Mouse (Mus musculus): ENCODE data around the gene Ppan.

Ppan gene

GRCm38 (mm10) chr9:20878710-20879065 is 9.3 kb upstream of the Ppan start:
- DNase-seq (ENCODE audit: low read depth, low spot score), result no peak

DNA sequence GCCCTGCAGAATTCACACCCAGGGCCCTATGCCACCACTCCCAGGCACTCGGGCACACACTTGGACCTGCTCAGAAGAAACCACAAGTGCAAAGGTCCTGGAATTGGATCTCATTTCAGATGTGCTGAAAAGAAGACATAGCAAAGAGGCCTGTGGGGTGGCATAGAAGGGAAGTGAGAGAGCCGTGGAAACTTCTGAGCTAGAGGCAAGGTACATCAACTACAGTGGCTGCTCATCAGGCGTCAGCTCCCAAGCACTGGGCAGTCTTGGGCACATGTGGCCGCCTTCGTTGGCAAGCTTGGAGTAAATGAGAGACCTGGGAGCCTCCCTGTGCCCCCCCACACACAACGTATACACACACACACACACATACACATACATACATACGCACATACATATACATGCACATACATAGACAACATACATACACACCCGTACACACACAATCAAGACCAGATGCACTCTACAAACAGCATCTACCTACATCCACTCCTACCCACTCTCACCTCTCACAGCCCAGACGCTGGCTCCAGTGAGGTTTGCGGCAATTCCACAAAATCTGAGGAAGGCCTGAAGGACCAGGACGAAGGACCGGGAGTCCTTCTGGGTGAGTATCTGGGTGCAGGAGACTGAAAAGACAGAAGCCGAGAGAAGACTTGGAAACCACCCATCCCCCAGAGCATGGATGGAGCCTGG is 8.7 kb upstream of the Ppan start, which contains the start of gene Angptl6:
Gene Angptl6, minus strand, starts transcription at position 631 of the 696 bp plus-strand sequence.
- DNase-seq (ENCODE audit: low read depth, low spot score), result no peak

GRCm38 (mm10) chr9:20886563-20886962 is 1.4 kb upstream of the Ppan start:
- no peak for DNase-seq (ENCODE audit: low read depth, low spot score)

- DNase-seq (ENCODE audit: low read depth, low spot score), result no peak
These were observed 784 bp upstream of the Ppan start for GRCm38 (mm10) chr9:20887191-20887590.

DNA sequence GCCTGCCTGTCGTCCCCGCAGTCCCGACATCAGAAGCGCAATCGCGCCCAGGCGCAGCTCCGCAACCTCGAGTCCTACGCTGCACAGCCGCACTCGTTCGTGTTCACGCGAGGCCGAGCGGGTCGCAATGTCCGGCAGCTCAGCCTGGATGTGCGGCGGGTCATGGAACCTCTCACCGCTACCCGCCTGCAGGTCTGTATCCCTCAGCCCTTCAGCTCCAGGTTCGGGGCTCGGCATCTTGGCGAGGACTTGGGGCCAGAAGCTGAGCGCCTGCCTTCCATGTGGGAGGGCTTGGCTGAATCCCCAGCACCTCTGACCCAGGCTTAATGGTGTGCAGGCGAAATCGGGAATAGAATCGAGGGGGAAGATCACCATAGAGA is 401 bp downstream of the Ppan start:
- no peak for DNase-seq (ENCODE audit: low read depth, low spot score)

DNA sequence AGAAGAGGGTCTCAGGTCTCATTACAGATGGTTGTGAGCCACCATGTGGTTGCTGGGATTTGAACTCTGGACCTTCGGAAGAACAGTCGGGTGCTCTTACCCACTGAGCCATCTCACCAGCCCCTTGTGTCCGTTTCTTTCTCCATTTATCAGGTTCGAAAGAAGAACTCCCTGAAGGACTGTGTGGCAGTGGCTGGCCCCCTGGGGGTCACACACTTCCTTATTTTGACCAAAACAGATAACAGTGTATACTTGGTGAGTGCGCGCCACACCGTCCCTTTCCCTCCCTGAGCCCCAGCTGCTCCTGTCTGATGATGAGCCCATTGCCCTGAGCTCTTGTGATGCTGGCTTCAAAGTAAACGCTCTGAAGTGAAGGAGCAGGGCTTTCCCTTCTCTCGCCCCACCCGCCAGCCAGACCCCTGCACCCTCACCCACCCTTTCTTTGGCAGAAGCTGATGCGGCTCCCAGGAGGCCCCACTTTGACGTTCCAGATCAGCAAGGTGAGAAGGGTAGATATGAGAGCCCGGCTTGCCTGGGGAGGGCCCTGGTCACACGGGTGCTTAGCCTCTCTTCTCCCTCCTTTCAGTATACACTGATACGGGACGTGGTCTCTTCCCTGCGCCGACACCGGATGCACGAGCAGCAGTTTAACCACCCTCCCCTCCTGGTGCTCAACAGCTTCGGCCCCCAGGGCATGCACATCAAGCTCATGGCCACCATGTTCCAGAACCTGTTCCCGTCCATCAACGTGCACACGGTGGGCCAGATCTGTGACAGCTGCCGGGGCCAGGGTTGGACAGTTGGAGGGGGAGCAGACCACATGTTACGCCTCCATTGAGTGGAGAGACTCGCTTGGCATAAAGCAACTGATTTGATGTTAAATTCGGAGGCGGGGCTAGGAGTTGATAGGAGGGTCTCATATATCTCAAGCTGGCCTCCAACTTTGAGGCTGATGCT is 1.5 kb downstream of the Ppan start:
- no peak for DNase-seq (ENCODE audit: low read depth, low spot score)

- DNase-seq (ENCODE audit: low read depth, low spot score), result no peak
These were observed 2.4 kb downstream of the Ppan start for GRCm38 (mm10) chr9:20890411-20890810.

- DNase-seq (ENCODE audit: low read depth, low spot score), result no peak
These were observed 3.5 kb downstream of the Ppan start for GRCm38 (mm10) chr9:20891339-20892103.

DNA sequence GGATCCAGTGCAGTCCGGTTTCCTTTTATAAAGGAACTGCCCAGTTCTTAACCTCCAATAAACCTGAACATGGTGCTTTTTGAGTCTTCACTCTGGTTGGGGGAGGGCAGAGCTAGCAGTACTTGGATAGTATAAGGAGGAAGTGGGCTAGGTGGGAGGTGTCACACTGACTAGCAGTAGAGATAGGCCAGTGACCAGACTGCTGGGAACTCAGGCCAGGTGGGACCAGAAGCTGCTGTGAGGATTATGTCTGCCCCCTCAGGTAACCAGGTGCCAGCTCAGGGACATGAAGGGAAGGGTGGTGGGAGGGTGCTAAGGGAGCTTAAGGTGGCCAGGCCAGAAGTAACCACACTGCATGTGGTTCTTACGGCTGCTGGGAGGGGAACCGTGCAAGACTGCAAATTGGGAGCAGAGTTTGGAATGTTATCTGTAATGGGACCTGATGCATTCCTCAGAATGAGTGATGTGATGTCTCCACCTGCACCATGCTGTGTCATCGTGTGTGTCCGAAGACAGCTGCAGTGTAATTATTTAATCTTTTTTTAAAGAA is 4.2 kb downstream of the Ppan start:
- no peak for DNase-seq (ENCODE audit: low read depth, low spot score)

DNA sequence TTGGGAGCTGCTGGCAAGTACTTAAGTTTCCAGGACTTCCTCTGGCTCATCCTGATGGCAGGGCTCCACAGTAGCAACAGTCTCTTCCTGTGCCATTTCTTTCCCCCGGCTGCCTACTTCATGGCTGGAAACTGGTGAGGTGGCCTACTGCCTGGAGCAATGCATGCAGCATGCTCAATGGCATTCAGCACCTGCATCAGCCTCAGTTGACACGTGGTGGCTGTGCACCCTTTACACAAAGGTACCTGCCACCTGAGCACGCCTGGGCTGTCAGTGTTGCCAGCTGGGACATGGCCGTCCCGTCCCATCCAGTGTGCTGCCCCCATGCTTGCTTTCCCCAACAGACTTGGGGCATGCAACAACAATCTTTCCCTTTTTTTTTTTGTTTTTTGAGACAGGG is 5.1 kb downstream of the Ppan start:
- DNase-seq (ENCODE audit: low read depth, low spot score), result no peak

- DNase-seq (ENCODE audit: low read depth, low spot score), result no peak
These were observed 5.8 kb downstream of the Ppan start for GRCm38 (mm10) chr9:20893590-20894343.

- DNase-seq (ENCODE audit: low read depth, low spot score), result no peak
These were observed 6.7 kb downstream of the Ppan start for GRCm38 (mm10) chr9:20894629-20895028.

- DNase-seq (ENCODE audit: low read depth, low spot score), result no peak
These were observed 7.4 kb downstream of the Ppan start for GRCm38 (mm10) chr9:20895382-20895781.

- no peak for DNase-seq (ENCODE audit: low read depth, low spot score)
These were observed 9.9 kb downstream of the Ppan start for GRCm38 (mm10) chr9:20897736-20898510.

- peak; percentile 91 for DNase-seq (ENCODE audit: low read depth, low spot score)
These were observed 10.6 kb downstream of the Ppan start, which contains the start of gene Eif3g for GRCm38 (mm10) chr9:20898511-20899073. Eif3g (minus strand) TSS chr9:20898623.

DNA sequence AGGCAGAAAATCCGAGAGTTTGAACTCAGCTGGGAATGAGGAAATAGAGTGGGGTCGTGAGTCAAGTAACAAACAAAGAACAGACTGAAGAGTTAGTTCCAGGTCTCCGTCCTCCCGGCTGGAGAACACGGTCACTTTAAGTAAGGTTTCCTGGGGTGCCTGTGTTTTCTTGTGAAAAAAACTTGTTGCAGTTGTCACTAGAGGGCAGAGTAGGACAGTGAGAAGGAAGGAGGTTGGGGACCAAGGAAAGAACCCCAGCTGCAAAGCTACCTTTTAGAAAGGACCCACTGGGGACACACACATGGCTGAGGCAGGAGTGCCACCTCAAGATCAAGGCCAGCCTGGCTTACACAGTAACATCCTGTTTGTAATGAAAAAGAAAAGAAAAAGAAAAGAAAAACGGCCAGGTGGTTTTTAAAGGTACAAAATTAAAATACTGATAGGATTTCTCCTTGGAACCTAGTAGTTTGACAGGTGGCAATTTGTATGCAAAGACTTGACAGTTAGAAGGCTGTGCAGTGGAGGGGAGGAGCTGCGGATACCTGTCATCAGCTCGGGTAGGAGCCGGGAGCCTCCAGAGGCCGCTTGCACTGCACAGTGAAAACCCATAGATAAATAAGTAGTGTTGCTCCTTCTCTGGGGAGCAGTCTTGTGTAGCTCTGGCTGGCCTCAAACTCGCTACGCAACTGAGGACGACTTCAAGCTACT is 13.6 kb downstream of the Ppan start:
- DNase-seq (ENCODE audit: low read depth, low spot score), result peak; percentile 76

DNA sequence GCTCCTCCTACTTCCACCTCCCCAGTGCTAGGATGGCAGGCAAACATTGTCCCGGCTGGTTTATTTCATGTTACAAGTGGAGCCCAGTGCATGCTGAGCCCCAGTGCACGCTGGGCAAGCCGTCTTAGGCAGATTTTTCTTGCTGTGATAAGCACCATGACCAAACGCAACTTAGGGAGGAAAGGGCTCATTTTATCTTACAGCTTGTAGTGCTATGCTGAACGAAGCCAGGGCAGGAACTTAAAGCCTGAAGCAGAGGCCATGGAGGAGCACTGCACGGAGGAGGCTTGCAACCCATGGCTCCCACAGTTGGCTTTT is 14.2 kb downstream of the Ppan start:
- DNase-seq (ENCODE audit: low read depth, low spot score), result no peak

GRCm38 (mm10) chr9:20909948-20910347 is 22.0 kb downstream of the Ppan start:
- no peak for DNase-seq (ENCODE audit: low read depth, low spot score)

- peak; percentile 63 for DNase-seq (ENCODE audit: low read depth, low spot score)
These were observed 28.2 kb downstream of the Ppan start for GRCm38 (mm10) chr9:20916160-20916559.
